Mouse (Mus musculus) erythroid progenitor cell, adult 5-6 weeks (primary cell): Measurements from ENCODE around the gene 4933411K16Rik. TPM values are rescaled to one million over a fixed set of nuclear protein-coding genes. Genes with fewer than 3 reads are reported as not detected.
A peak's percentile ranks its signal among the peaks of the same experiment; 100 is the strongest.
"Not testable (repeated sequence)": the region's sequence is repeated elsewhere in the genome, so short reads cannot be mapped to it uniquely, and the experiment has no call there.

ENCODE experiments used
- ATAC-seq: replicated peaks from 2 replicates; pipeline ENCODE4 v1.8.0; 2016; ENCODE audit warnings: moderate number of reproducible peaks, mild to moderate bottlenecking, moderate TSS enrichment, inconsistent platforms; ENCODE audit not compliant: poor library complexity, low FRiP score, severe bottlenecking
- total RNA-seq, 2 experiments: library from RNA; stranded (forward) in 1 of 2; stranded (reverse) in 1 of 2; fragments of 150-400 nt in 1 of 2; fragments of 186-747, 209-891 nt in 1 of 2; gene quantifications; 2 replicates each; pipeline versions ENCODE4 v1.2.3 to v1.2.4; 2015 to 2017; ENCODE audit warnings: low replicate concordance in 2 of 2

Gene 4933411K16Rik
- total RNA-seq, 2 experiments from 2014 or later: not detected

GRCm38 (mm10) chr19:42072802-42073201 is 20.8 kb downstream of the 4933411K16Rik start:
- ATAC-seq: no peak

- no peak for ATAC-seq
Measured at GRCm38 (mm10) chr19:42075051-42075450, 23.0 kb downstream of the 4933411K16Rik start.

- no peak for ATAC-seq
Measured at GRCm38 (mm10) chr19:42075992-42076391, 23.9 kb downstream of the 4933411K16Rik start.

GRCm38 (mm10) chr19:42078566-42078965 is 26.5 kb downstream of the 4933411K16Rik start:
- ATAC-seq: no peak

GRCm38 (mm10) chr19:42079006-42079405 is 27.0 kb downstream of the 4933411K16Rik start:
- ATAC-seq: no peak

GRCm38 (mm10) chr19:42079950-42080349 is 27.9 kb downstream of the 4933411K16Rik start:
- ATAC-seq: no peak

GRCm38 (mm10) chr19:42080469-42080868 is 28.4 kb downstream of the 4933411K16Rik start:
- ATAC-seq: no peak

GRCm38 (mm10) chr19:42081613-42082012 is 29.6 kb downstream of the 4933411K16Rik start:
- ATAC-seq: not testable (repeated sequence)

- ATAC-seq: no peak
Measured at GRCm38 (mm10) chr19:42085690-42086089, 33.6 kb downstream of the 4933411K16Rik start.

GRCm38 (mm10) chr19:42086166-42086565 is 34.1 kb downstream of the 4933411K16Rik start, which contains the start of gene Morn4:
Morn4 (minus strand) TSS chr19:42086357.
- ATAC-seq: no peak

GRCm38 (mm10) chr19:42089103-42089747 is 37.2 kb downstream of the 4933411K16Rik start:
- ATAC-seq: peak; percentile 50

GRCm38 (mm10) chr19:42089748-42090595 is 37.9 kb downstream of the 4933411K16Rik start, which contains the start of gene Pi4k2a:
Pi4k2a (plus strand) TSS chr19:42090470.
- peak; percentile 98 for ATAC-seq

GRCm38 (mm10) chr19:42090637-42091141 is 38.6 kb downstream of the 4933411K16Rik start:
- ATAC-seq: peak; percentile 3; the same call in 1 of the 2 replicates

GRCm38 (mm10) chr19:42099406-42099805 is 47.4 kb downstream of the 4933411K16Rik start:
- ATAC-seq: no peak

Other genes starting within 250 kb of the 4933411K16Rik start
- gene Frat1, start 222.3 kb upstream of the 4933411K16Rik start, total RNA-seq (2015; ENCODE audit: low replicate concordance): 3.2 and 3.8 TPM in 2 replicates
- 0.26 and 2.6 TPM in 2 replicates for gene Frat1, start 222.3 kb upstream of the 4933411K16Rik start, total RNA-seq (2017; ENCODE audit: low replicate concordance)
- gene Frat2, start 204.1 kb upstream of the 4933411K16Rik start, total RNA-seq (2015; ENCODE audit: low replicate concordance): 5.4 TPM in 2 replicates
- 2.6 and 3.9 TPM in 2 replicates for gene Frat2, start 204.1 kb upstream of the 4933411K16Rik start, total RNA-seq (2017; ENCODE audit: low replicate concordance)
- 1.1 and 2.1 TPM in 2 replicates for gene Rrp12, start 156.1 kb upstream of the 4933411K16Rik start, total RNA-seq (2015; ENCODE audit: low replicate concordance)
- gene Rrp12, start 156.1 kb upstream of the 4933411K16Rik start, total RNA-seq (2017; ENCODE audit: low replicate concordance): 1.2 TPM in 1 of 2 replicates, not detected in the other
- 102 and 109 TPM in 2 replicates for gene Pgam1, start 140.3 kb upstream of the 4933411K16Rik start, total RNA-seq (2015; ENCODE audit: low replicate concordance)
- gene Pgam1, start 140.3 kb upstream of the 4933411K16Rik start, total RNA-seq (2017; ENCODE audit: low replicate concordance): 17.3 and 26.3 TPM in 2 replicates
- gene Exosc1, start 118.8 kb upstream of the 4933411K16Rik start, total RNA-seq (2015; ENCODE audit: low replicate concordance): 16.9 and 21.0 TPM in 2 replicates
- 7.1 and 14.1 TPM in 2 replicates for gene Exosc1, start 118.8 kb upstream of the 4933411K16Rik start, total RNA-seq (2017; ENCODE audit: low replicate concordance)
- 21.4 and 31.4 TPM in 2 replicates for gene Zdhhc16, start 118.8 kb upstream of the 4933411K16Rik start, total RNA-seq (2015; ENCODE audit: low replicate concordance)
- gene Zdhhc16, start 118.8 kb upstream of the 4933411K16Rik start, total RNA-seq (2017; ENCODE audit: low replicate concordance): 15.1 and 25.8 TPM in 2 replicates
- 20.5 and 73.5 TPM in 2 replicates for gene Mms19, start 71.1 kb upstream of the 4933411K16Rik start, total RNA-seq (2015; ENCODE audit: low replicate concordance)
- gene Mms19, start 71.1 kb upstream of the 4933411K16Rik start, total RNA-seq (2017; ENCODE audit: low replicate concordance): 10.1 and 15.4 TPM in 2 replicates
- 4.3 TPM in 1 of 2 replicates, not detected in the other for gene Ubtd1, start 70.5 kb upstream of the 4933411K16Rik start, total RNA-seq (2015; ENCODE audit: low replicate concordance)
- 8.2 TPM in 1 of 2 replicates, not detected in the other for gene Ubtd1, start 70.5 kb upstream of the 4933411K16Rik start, total RNA-seq (2017; ENCODE audit: low replicate concordance)
- not detected in 2 replicates for gene Ankrd2, start 16.2 kb upstream of the 4933411K16Rik start, total RNA-seq (2015; ENCODE audit: low replicate concordance)
- not detected in 2 replicates for gene Ankrd2, start 16.2 kb upstream of the 4933411K16Rik start, total RNA-seq (2017; ENCODE audit: low replicate concordance)
- gene Hoga1, start 6.6 kb upstream of the 4933411K16Rik start, total RNA-seq (2015; ENCODE audit: low replicate concordance): not detected in 2 replicates
- gene Hoga1, start 6.6 kb upstream of the 4933411K16Rik start, total RNA-seq (2017; ENCODE audit: low replicate concordance): not detected in 2 replicates
- not detected in 2 replicates for gene Morn4, start 34.1 kb downstream of the 4933411K16Rik start, total RNA-seq (2015; ENCODE audit: low replicate concordance)
- gene Morn4, start 34.1 kb downstream of the 4933411K16Rik start, total RNA-seq (2017; ENCODE audit: low replicate concordance): not detected in 2 replicates
- 2.5 and 3.4 TPM in 2 replicates for gene Pi4k2a, start 38.2 kb downstream of the 4933411K16Rik start, total RNA-seq (2015; ENCODE audit: low replicate concordance)
- 2.1 and 3.3 TPM in 2 replicates for gene Pi4k2a, start 38.2 kb downstream of the 4933411K16Rik start, total RNA-seq (2017; ENCODE audit: low replicate concordance)
- gene Avpi1, start 76.8 kb downstream of the 4933411K16Rik start, total RNA-seq (2015; ENCODE audit: low replicate concordance): 6.5 TPM in 1 of 2 replicates, not detected in the other
- gene Avpi1, start 76.8 kb downstream of the 4933411K16Rik start, total RNA-seq (2017; ENCODE audit: low replicate concordance): 4.4 TPM in 1 of 2 replicates, not detected in the other
- gene Marveld1, start 95.2 kb downstream of the 4933411K16Rik start, total RNA-seq (2015; ENCODE audit: low replicate concordance): 0.84 and 2.2 TPM in 2 replicates
- 1.9 and 3.9 TPM in 2 replicates for gene Marveld1, start 95.2 kb downstream of the 4933411K16Rik start, total RNA-seq (2017; ENCODE audit: low replicate concordance)
- 7.1 and 9.4 TPM in 2 replicates for gene Zfyve27, start 111.7 kb downstream of the 4933411K16Rik start, total RNA-seq (2015; ENCODE audit: low replicate concordance)
- 6.1 and 16.9 TPM in 2 replicates for gene Zfyve27, start 111.7 kb downstream of the 4933411K16Rik start, total RNA-seq (2017; ENCODE audit: low replicate concordance)
- not detected in 2 replicates for gene Sfrp5, start 150.0 kb downstream of the 4933411K16Rik start, total RNA-seq (2015; ENCODE audit: low replicate concordance)
- not detected in 2 replicates for gene Sfrp5, start 150.0 kb downstream of the 4933411K16Rik start, total RNA-seq (2017; ENCODE audit: low replicate concordance)
- not detected in 2 replicates for gene Golga7b, start 195.3 kb downstream of the 4933411K16Rik start, total RNA-seq (2015; ENCODE audit: low replicate concordance)
- not detected in 2 replicates for gene Golga7b, start 195.3 kb downstream of the 4933411K16Rik start, total RNA-seq (2017; ENCODE audit: low replicate concordance)